Mouse (Mus musculus) intestine, embryonic 16.5 days (tissue): ENCODE data around the gene Cep164. TPM values are rescaled to one million over a fixed set of nuclear protein-coding genes. Genes with fewer than 3 reads are reported as not detected.
"Not testable (repeated sequence)": the region's sequence is repeated elsewhere in the genome, so short reads cannot be mapped to it uniquely, and the experiment has no call there.

Experiments used
- ATAC-seq: fragments of 200-750 bp; cut with Nextera tagmentation; 2 replicates; pipeline ENCODE4 v1.8.0; 2017; ENCODE audit warnings: moderate TSS enrichment, moderate library complexity
- H3K27ac ChIP-seq: fragments of 300-500 bp; sonication (generic); 2 replicates; pipeline ENCODE4 v1.5.1; 2014; ENCODE audit warnings: mild to moderate bottlenecking, low read length
- H3K27me3 ChIP-seq: fragments of 300-500 bp; sonication (generic); replicated peaks from 2 replicates; pipeline ENCODE4 v1.6.1; 2014; ENCODE audit warnings: low read length, control low read depth, mixed read lengths; ENCODE audit not compliant: control insufficient read depth, insufficient read depth
- H3K36me3 ChIP-seq: fragments of 300-500 bp; sonication (generic); 2 replicates; pipeline ENCODE4 v1.6.1; 2014; ENCODE audit warnings: low read length, control low read depth; ENCODE audit not compliant: control insufficient read depth, insufficient read depth
- H3K4me1 ChIP-seq: fragments of 300-500 bp; sonication (generic); 2 replicates; pipeline ENCODE4 v1.6.1; 2014; ENCODE audit warnings: low read length, control low read depth, mixed read lengths; ENCODE audit not compliant: control insufficient read depth, insufficient read depth
- H3K4me2 ChIP-seq: fragments of 300-500 bp; sonication (generic); 2 replicates; pipeline ENCODE4 v1.6.1; 2014; ENCODE audit warnings: low read depth, low read length, control low read depth
- H3K4me3 ChIP-seq: fragments of 300-500 bp; sonication (generic); 2 replicates; pipeline ENCODE4 v1.5.1; 2014; ENCODE audit warnings: mild to moderate bottlenecking, low read length
- H3K9ac ChIP-seq: fragments of 300-500 bp; sonication (generic); 2 replicates; pipeline ENCODE4 v1.6.1; 2014; ENCODE audit warnings: low read depth, low read length
- H3K9me3 ChIP-seq: fragments of 300-500 bp; sonication (generic); 2 replicates; pipeline ENCODE4 v1.6.1; 2016; ENCODE audit warnings: low read length, control low read depth; ENCODE audit not compliant: control insufficient read depth
- WGBS: fragments of 180-500 bp; shearing (Covaris S2); extraction: QIAGEN DNeasy Blood & Tissue Kit; methylation state at CpG from one replicate; pipeline ENCODE4 v1.1.7; 2014; 5-methylcytosine and 5-hydroxymethylcytosine counted together
- polyA plus RNA-seq: library from polyadenylated mRNA; unstranded; fragments of >200 nt; fragmentation: Nextera tagmentation; extraction: Ambion mirVana; gene quantifications from 2 replicates; pipeline ENCODE4 v1.2.1, GENCODE M21; 2015

The Cep164 gene
- polyA plus RNA-seq, 1 experiment from 2014 or later: 21.6 TPM

GRCm38 (mm10) chr9:45851330-45851729 lies 22.8 kb upstream of the Cep164 start:
- WGBS: 44% methylated on average over 5 of the region's 5 CpGs
- no peaks in the 10 kb centered on the region for H3K36me3 ChIP-seq
- H3K9ac ChIP-seq: 0 out of 2 replicates have a peak overlapping the region, but pooled peaks have one; percentile 26
- H3K9me3 ChIP-seq: no peaks in the 10 kb centered on the region
- H3K27me3 ChIP-seq: no peaks in the 10 kb centered on the region
- no peak overlapping the region for H3K27ac ChIP-seq
- H3K4me1 ChIP-seq: peaks cover 28% of the 10 kb centered on the region
- ATAC-seq: no peak
- no peak overlapping the region for H3K4me2 ChIP-seq
- no peak overlapping the region for H3K4me3 ChIP-seq

GRCm38 (mm10) chr9:45850528-45851155 lies 22.2 kb upstream of the Cep164 start:
- Histone ChIP-seq H3K9ac (peak overlapping the region; percentile 26; the same call in 1 of the 2 replicates), H3K4me1 (peaks cover 28% of the 10 kb centered on the region), H3K36me3 (no peaks in the 10 kb centered on the region), H3K4me2 (peak overlapping the region; percentile 15), H3K4me3 (no peak overlapping the region), H3K9me3 (no peaks in the 10 kb centered on the region), H3K27me3 (no peaks in the 10 kb centered on the region), H3K27ac (peak overlapping the region; percentile 89)
- WGBS: 58% methylated on average over 8 of the region's 8 CpGs
- peak; percentile 52 for ATAC-seq

- H3K27ac ChIP-seq: peak overlapping the region; percentile 89
- peak overlapping the region; percentile 26 for H3K9ac ChIP-seq
- WGBS: 53% methylated on average over 9 of the region's 9 CpGs
- H3K4me2 ChIP-seq: peak overlapping the region; percentile 15
- ATAC-seq: peak; percentile 43
- no peaks in the 10 kb centered on the region for H3K9me3 ChIP-seq
- peaks cover 28% of the 10 kb centered on the region for H3K4me1 ChIP-seq
- no peaks in the 10 kb centered on the region for H3K27me3 ChIP-seq
- no peak overlapping the region for H3K4me3 ChIP-seq
- no peaks in the 10 kb centered on the region for H3K36me3 ChIP-seq
These were observed 21.3 kb upstream of the Cep164 start for GRCm38 (mm10) chr9:45849528-45850408.

GRCm38 (mm10) chr9:45846891-45847460 lies 18.5 kb upstream of the Cep164 start:
- H3K9ac ChIP-seq: no peak overlapping the region
- no peak for ATAC-seq
- H3K4me1 ChIP-seq: peaks cover 25% of the 10 kb centered on the region
- no peak overlapping the region for H3K27ac ChIP-seq
- no peaks in the 10 kb centered on the region for H3K27me3 ChIP-seq
- H3K4me3 ChIP-seq: no peak overlapping the region
- no peaks in the 10 kb centered on the region for H3K36me3 ChIP-seq
- no peaks in the 10 kb centered on the region for H3K9me3 ChIP-seq
- H3K4me2 ChIP-seq: no peak overlapping the region
- WGBS: 75% methylated on average over 5 of the region's 5 CpGs

- H3K9me3 ChIP-seq, H3K27ac ChIP-seq, H3K27me3 ChIP-seq, H3K36me3 ChIP-seq, H3K9ac ChIP-seq, H3K4me2 ChIP-seq, ATAC-seq, H3K4me3 ChIP-seq: not testable (repeated sequence)
- WGBS: 62% methylated on average over 2 of the region's 2 CpGs
- H3K4me1 ChIP-seq: peaks cover 25% of the 10 kb centered on the region
These were observed 17.7 kb upstream of the Cep164 start for GRCm38 (mm10) chr9:45846176-45846575.

- Histone ChIP-seq H3K4me2 (no peak overlapping the region), H3K36me3 (no peaks in the 10 kb centered on the region), H3K27me3 (no peaks in the 10 kb centered on the region), H3K9ac (no peak overlapping the region), H3K4me3 (no peak overlapping the region), H3K4me1 (peaks cover 23% of the 10 kb centered on the region), H3K27ac (no peak overlapping the region), H3K9me3 (no peaks in the 10 kb centered on the region)
- 93% methylated on average over 3 of the region's 3 CpGs for WGBS
- no peak for ATAC-seq
These were observed 17.1 kb upstream of the Cep164 start for GRCm38 (mm10) chr9:45845541-45845940.

GRCm38 (mm10) chr9:45843780-45844179 lies 15.3 kb upstream of the Cep164 start:
- H3K9ac ChIP-seq: no peak overlapping the region
- peaks cover 24% of the 10 kb centered on the region for H3K4me1 ChIP-seq
- no peak overlapping the region for H3K27ac ChIP-seq
- H3K4me2 ChIP-seq: no peak overlapping the region
- H3K36me3 ChIP-seq: no peaks in the 10 kb centered on the region
- no peaks in the 10 kb centered on the region for H3K9me3 ChIP-seq
- ATAC-seq: no peak
- no peaks in the 10 kb centered on the region for H3K27me3 ChIP-seq
- 92% methylated on average over 1 of the region's 1 CpGs for WGBS
- H3K4me3 ChIP-seq: no peak overlapping the region

- peaks cover 20% of the 10 kb centered on the region for H3K4me1 ChIP-seq
- no peak overlapping the region for H3K4me2 ChIP-seq
- 83% methylated on average over 5 of the region's 5 CpGs for WGBS
- no peaks in the 10 kb centered on the region for H3K36me3 ChIP-seq
- H3K9ac ChIP-seq: no peak overlapping the region
- H3K9me3 ChIP-seq: no peaks in the 10 kb centered on the region
- H3K27ac ChIP-seq: no peak overlapping the region
- no peak overlapping the region for H3K4me3 ChIP-seq
- H3K27me3 ChIP-seq: no peaks in the 10 kb centered on the region
- ATAC-seq: no peak
These were observed 14.5 kb upstream of the Cep164 start for GRCm38 (mm10) chr9:45843007-45843406.

GRCm38 (mm10) chr9:45841458-45841857 lies 13.0 kb upstream of the Cep164 start:
- H3K4me3 ChIP-seq: no peak overlapping the region
- no peaks in the 10 kb centered on the region for H3K36me3 ChIP-seq
- no peak for ATAC-seq
- peaks cover 20% of the 10 kb centered on the region for H3K4me1 ChIP-seq
- H3K9me3 ChIP-seq: no peaks in the 10 kb centered on the region
- H3K9ac ChIP-seq: no peak overlapping the region
- no peak overlapping the region for H3K27ac ChIP-seq
- no peak overlapping the region for H3K4me2 ChIP-seq
- no peaks in the 10 kb centered on the region for H3K27me3 ChIP-seq
- 66% methylated on average over 6 of the region's 6 CpGs for WGBS
